Mouse (Mus musculus): ENCODE measurements at regions not wholly inside any gene's neighbourhood (a gene's known extent, or its start where the extent isn't known, plus 50 kb on each side); places are given as distances from the start of the nearest gene placed in this dataset.

- ATAC-seq (replicated peaks; ENCODE audit: insufficient number of reproducible peaks, low FRiP score, low TSS enrichment): no peak
- H3K4me1 ChIP-seq (ENCODE audit: control insufficient read depth, insufficient read depth, low read length): no peaks in the 10 kb centered on the region
- H3K36me3 ChIP-seq (ENCODE audit: control insufficient read depth, insufficient read depth, low read length): no peaks in the 10 kb centered on the region
- no peaks in the 10 kb centered on the region for H3K9me3 ChIP-seq (replicated peaks; ENCODE audit: control insufficient read depth, low read length)
- H3K27ac ChIP-seq (ENCODE audit: low read depth, low read length): no peak overlapping the region
- 74% methylated on average over 5 of the region's 5 CpGs for whole genome bisulfite sequencing (ENCODE audit: insufficient replicate concordance)
- H3K27me3 ChIP-seq (ENCODE audit: control insufficient read depth, insufficient read depth, low read length): no peaks in the 10 kb centered on the region
- H3K4me2 ChIP-seq: no peak overlapping the region
- no peak overlapping the region for H3K9ac ChIP-seq (ENCODE audit: low read depth, low read length)
- no peak overlapping the region for H3K4me3 ChIP-seq (ENCODE audit: low read depth, low read length)
Measured at GRCm38 (mm10) chr7:72703652-72704341, 397.4 kb upstream of the Mctp2 start.

GRCm38 (mm10) chr7:72711193-72712131 is 405.1 kb upstream of the Mctp2 start:
- no peak overlapping the region for H3K4me3 ChIP-seq (ENCODE audit: low read depth, low read length)
- no peaks in the 10 kb centered on the region for H3K9me3 ChIP-seq (replicated peaks; ENCODE audit: control insufficient read depth, low read length)
- no peaks in the 10 kb centered on the region for H3K36me3 ChIP-seq (ENCODE audit: control insufficient read depth, insufficient read depth, low read length)
- no peaks in the 10 kb centered on the region for H3K4me1 ChIP-seq (ENCODE audit: control insufficient read depth, insufficient read depth, low read length)
- 66% methylated on average over 8 of the region's 8 CpGs for WGBS (ENCODE audit: insufficient replicate concordance)
- H3K9ac ChIP-seq (ENCODE audit: low read depth, low read length): no peak overlapping the region
- ATAC-seq (replicated peaks; ENCODE audit: insufficient number of reproducible peaks, low FRiP score, low TSS enrichment): no peak
- H3K4me2 ChIP-seq: no peak overlapping the region
- H3K27me3 ChIP-seq (ENCODE audit: control insufficient read depth, insufficient read depth, low read length): no peaks in the 10 kb centered on the region
- H3K27ac ChIP-seq (ENCODE audit: low read depth, low read length): no peak overlapping the region

- 78% methylated on average over 5 of the region's 5 CpGs for WGBS (ENCODE audit: insufficient replicate concordance)
- ATAC-seq (replicated peaks; ENCODE audit: insufficient number of reproducible peaks, low FRiP score, low TSS enrichment): no peak
Measured at GRCm38 (mm10) chr7:72715401-72715800, 409.0 kb upstream of the Mctp2 start.

GRCm38 (mm10) chr7:72716051-72716450 is 409.6 kb upstream of the Mctp2 start:
- H3K9me3 ChIP-seq (replicated peaks; ENCODE audit: control insufficient read depth, low read length): no peaks in the 10 kb centered on the region
- WGBS (ENCODE audit: insufficient replicate concordance): 68% methylated on average over 1 of the region's 1 CpGs
- no peak overlapping the region for H3K4me3 ChIP-seq (ENCODE audit: low read depth, low read length)
- no peaks in the 10 kb centered on the region for H3K4me1 ChIP-seq (ENCODE audit: control insufficient read depth, insufficient read depth, low read length)
- no peak overlapping the region for H3K9ac ChIP-seq (ENCODE audit: low read depth, low read length)
- H3K27ac ChIP-seq (ENCODE audit: low read depth, low read length): no peak overlapping the region
- no peaks in the 10 kb centered on the region for H3K27me3 ChIP-seq (ENCODE audit: control insufficient read depth, insufficient read depth, low read length)
- no peaks in the 10 kb centered on the region for H3K36me3 ChIP-seq (ENCODE audit: control insufficient read depth, insufficient read depth, low read length)
- H3K4me2 ChIP-seq: no peak overlapping the region
- ATAC-seq (replicated peaks; ENCODE audit: insufficient number of reproducible peaks, low FRiP score, low TSS enrichment): no peak

More at GRCm38 (mm10) chr7:72715401-72715800, 409.0 kb upstream of the Mctp2 start:
- Histone ChIP-seq H3K36me3 (ENCODE audit: control insufficient read depth, insufficient read depth, low read length) (no peaks in the 10 kb centered on the region), H3K4me1 (ENCODE audit: control insufficient read depth, insufficient read depth, low read length) (no peaks in the 10 kb centered on the region), H3K4me3 (ENCODE audit: low read depth, low read length) (no peak overlapping the region), H3K27ac (ENCODE audit: low read depth, low read length) (no peak overlapping the region), H3K4me2 (no peak overlapping the region), H3K9ac (ENCODE audit: low read depth, low read length) (no peak overlapping the region), H3K9me3 (replicated peaks; ENCODE audit: control insufficient read depth, low read length) (no peaks in the 10 kb centered on the region), H3K27me3 (ENCODE audit: control insufficient read depth, insufficient read depth, low read length) (no peaks in the 10 kb centered on the region)

GRCm38 (mm10) chr7:72726214-72726854 is 419.9 kb upstream of the Mctp2 start:
- H3K9ac ChIP-seq (ENCODE audit: low read depth, low read length): no peak overlapping the region
- no peaks in the 10 kb centered on the region for H3K9me3 ChIP-seq (replicated peaks; ENCODE audit: control insufficient read depth, low read length)
- H3K4me1 ChIP-seq (ENCODE audit: control insufficient read depth, insufficient read depth, low read length): no peaks in the 10 kb centered on the region
- H3K27ac ChIP-seq (ENCODE audit: low read depth, low read length): no peak overlapping the region
- ATAC-seq (replicated peaks; ENCODE audit: insufficient number of reproducible peaks, low FRiP score, low TSS enrichment): no peak
- no peak overlapping the region for H3K4me3 ChIP-seq (ENCODE audit: low read depth, low read length)
- H3K36me3 ChIP-seq (ENCODE audit: control insufficient read depth, insufficient read depth, low read length): no peaks in the 10 kb centered on the region
- no peaks in the 10 kb centered on the region for H3K27me3 ChIP-seq (ENCODE audit: control insufficient read depth, insufficient read depth, low read length)
- H3K4me2 ChIP-seq: no peak overlapping the region
- WGBS (ENCODE audit: insufficient replicate concordance): 70% methylated on average over 9 of the region's 9 CpGs

- no peak for ATAC-seq (replicated peaks; ENCODE audit: insufficient number of reproducible peaks, low FRiP score, low TSS enrichment)
- H3K36me3 ChIP-seq (ENCODE audit: control insufficient read depth, insufficient read depth, low read length): no peaks in the 10 kb centered on the region
- 73% methylated on average over 8 of the region's 8 CpGs for WGBS (ENCODE audit: insufficient replicate concordance)
- no peaks in the 10 kb centered on the region for H3K27me3 ChIP-seq (ENCODE audit: control insufficient read depth, insufficient read depth, low read length)
- H3K9me3 ChIP-seq (replicated peaks; ENCODE audit: control insufficient read depth, low read length): no peaks in the 10 kb centered on the region
- no peaks in the 10 kb centered on the region for H3K4me1 ChIP-seq (ENCODE audit: control insufficient read depth, insufficient read depth, low read length)
- H3K4me2 ChIP-seq: no peak overlapping the region
- no peak overlapping the region for H3K27ac ChIP-seq (ENCODE audit: low read depth, low read length)
- H3K4me3 ChIP-seq (ENCODE audit: low read depth, low read length): no peak overlapping the region
- no peak overlapping the region for H3K9ac ChIP-seq (ENCODE audit: low read depth, low read length)
Measured at GRCm38 (mm10) chr7:72737792-72738191, 431.4 kb upstream of the Mctp2 start.

- H3K27me3 ChIP-seq (ENCODE audit: control insufficient read depth, insufficient read depth, low read length): no peaks in the 10 kb centered on the region
- no peaks in the 10 kb centered on the region for H3K9me3 ChIP-seq (replicated peaks; ENCODE audit: control insufficient read depth, low read length)
- ATAC-seq (replicated peaks; ENCODE audit: insufficient number of reproducible peaks, low FRiP score, low TSS enrichment): no peak
- no peak overlapping the region for H3K27ac ChIP-seq (ENCODE audit: low read depth, low read length)
- no peaks in the 10 kb centered on the region for H3K4me1 ChIP-seq (ENCODE audit: control insufficient read depth, insufficient read depth, low read length)
- H3K4me2 ChIP-seq: no peak overlapping the region
- H3K9ac ChIP-seq (ENCODE audit: low read depth, low read length): no peak overlapping the region
- no peaks in the 10 kb centered on the region for H3K36me3 ChIP-seq (ENCODE audit: control insufficient read depth, insufficient read depth, low read length)
- H3K4me3 ChIP-seq (ENCODE audit: low read depth, low read length): no peak overlapping the region
- 71% methylated on average over 13 of the region's 13 CpGs for WGBS (ENCODE audit: insufficient replicate concordance)
Measured at GRCm38 (mm10) chr7:72738324-72738944, 432.0 kb upstream of the Mctp2 start.

GRCm38 (mm10) chr7:72742376-72742775 is 436.0 kb upstream of the Mctp2 start:
- H3K4me3 ChIP-seq (ENCODE audit: low read depth, low read length): no peak overlapping the region
- no peak for ATAC-seq (replicated peaks; ENCODE audit: insufficient number of reproducible peaks, low FRiP score, low TSS enrichment)

More at GRCm38 (mm10) chr7:72742376-72742775, 436.0 kb upstream of the Mctp2 start:
- Histone ChIP-seq H3K9ac (ENCODE audit: low read depth, low read length) (no peak overlapping the region), H3K9me3 (replicated peaks; ENCODE audit: control insufficient read depth, low read length) (no peaks in the 10 kb centered on the region), H3K4me2 (no peak overlapping the region), H3K27me3 (ENCODE audit: control insufficient read depth, insufficient read depth, low read length) (no peaks in the 10 kb centered on the region), H3K36me3 (ENCODE audit: control insufficient read depth, insufficient read depth, low read length) (no peaks in the 10 kb centered on the region), H3K4me1 (ENCODE audit: control insufficient read depth, insufficient read depth, low read length) (no peaks in the 10 kb centered on the region), H3K27ac (ENCODE audit: low read depth, low read length) (no peak overlapping the region)
- 68% methylated on average over 2 of the region's 2 CpGs for WGBS (ENCODE audit: insufficient replicate concordance)
